Mouse (Mus musculus): Measurements from ENCODE around the gene Slc6a13.

Slc6a13 gene

DNA sequence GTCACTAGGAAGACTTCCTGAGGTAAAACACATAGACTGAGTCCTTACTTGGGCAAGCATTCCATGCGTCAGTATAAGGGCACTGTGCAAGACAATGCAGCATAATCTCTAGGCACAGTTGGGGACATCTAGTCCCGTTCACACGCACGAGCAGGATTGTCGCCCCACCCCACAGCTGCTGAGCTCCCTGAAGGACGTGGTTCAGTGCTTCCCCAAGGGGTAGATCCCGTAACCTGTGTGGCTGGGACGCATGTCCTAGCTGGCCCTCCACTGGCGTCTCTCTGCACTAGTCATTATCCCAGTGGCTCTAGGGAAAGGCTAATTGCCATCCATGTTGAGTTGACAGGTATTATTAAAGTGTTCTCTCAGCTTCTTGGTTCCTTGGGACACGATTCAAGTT is 82.0 kb downstream of the Slc6a13 start:
- DNase-seq: no peak

- DNase-seq: no peak
Observed at GRCm38 (mm10) chr6:121385397-121385796, 85.4 kb downstream of the Slc6a13 start.

All from kidney, postnatal 10 days (tissue).